Mouse (Mus musculus) cortical plate, adult 2 months (tissue): ENCODE results near the gene Gm17324.

Experiments used
- CTCF ChIP-seq: fragments of 200-500 bp; IDR thresholded peaks from 2 replicates; pipeline ENCODE4 v1.5.1; 2011; ENCODE audit warnings: mild to moderate bottlenecking, control low read depth, low read length; ENCODE audit not compliant: insufficient read depth; ENCODE audit errors: extremely low read depth
- POLR2A ChIP-seq: fragments of 200-500 bp; IDR thresholded peaks from 2 replicates; pipeline ENCODE4 v1.6.1; 2011; ENCODE audit warnings: mild to moderate bottlenecking, low read length, control low read depth; ENCODE audit not compliant: insufficient read depth; ENCODE audit errors: extremely low read depth

DNA sequence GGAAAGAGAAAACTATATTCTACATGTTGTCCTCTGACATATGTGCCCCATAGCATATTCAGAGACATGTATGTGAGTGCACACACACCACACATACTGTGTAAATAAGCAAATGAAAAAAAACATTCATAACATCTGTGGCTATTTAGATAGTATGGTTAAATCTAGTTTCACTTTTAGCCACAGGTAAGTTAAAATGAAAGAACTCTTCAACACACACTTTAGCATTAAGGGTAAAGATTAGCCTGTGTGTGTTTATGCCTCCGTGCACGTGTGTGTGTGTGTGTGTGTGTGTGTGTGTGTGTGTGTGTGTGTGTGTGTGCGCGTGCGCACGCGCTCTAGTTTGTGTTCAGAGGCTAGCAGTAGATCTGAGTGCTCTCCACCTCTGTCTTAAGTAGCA, 47.0 kb downstream of the Gm17324 start:
- TF ChIP-seq CTCF: no peak
- TF ChIP-seq POLR2A: no peak
